8 mouse cellular contexts compared by ENCODE assay signal in the genomic region with DNA sequence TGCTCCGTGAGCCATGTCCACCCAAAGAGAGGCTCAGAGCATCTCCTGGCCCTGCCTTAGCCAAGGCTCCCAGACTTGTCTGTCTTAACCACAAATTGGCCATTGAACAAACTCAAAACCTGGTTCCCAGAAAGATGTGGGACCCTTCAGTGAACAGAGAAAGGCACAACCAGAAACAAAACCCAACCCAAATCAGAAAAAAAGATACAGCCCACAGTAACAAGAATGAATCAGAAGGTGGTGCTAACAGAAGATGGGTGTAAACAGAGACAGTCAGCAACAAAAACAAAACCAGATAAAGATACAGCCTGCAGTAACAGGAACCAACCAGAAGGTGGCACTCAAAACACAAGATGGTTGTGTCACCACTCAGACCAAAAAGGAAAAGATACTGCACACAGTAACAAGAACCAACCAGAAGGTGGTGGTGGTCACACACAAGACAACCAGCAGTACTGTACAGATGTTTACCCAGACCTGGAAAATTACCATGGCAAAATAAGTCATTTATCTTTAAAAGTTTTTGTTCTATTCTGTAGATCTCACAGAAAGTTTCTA. TPM values are rescaled to one million over a fixed set of nuclear protein-coding genes. Genes with fewer than 3 reads are reported as not detected.
A peak's percentile ranks its signal among the peaks of the same experiment; 100 is the strongest.
DNase-seq lines count a peak whose midpoint lies in the region; TF ChIP-seq lines count a peak whose summit lies in the region.
"Had no signal": no experiment of that assay in that cellular context is flagged by ENCODE, and none has a peak within 500 bp of the region (broad histone marks: within the 10 kb centered on the region; RNA-seq: fewer than 3 reads in every experiment).

No protein-coding gene starts in this region.

- TF ChIP-seq EP300 in MEL (IDR thresholded peaks at IDR 0.05; ENCODE audit: low read depth in 1 of 2, low read length in 2 of 2), result no peak

- no peaks in the 10 kb centered on the region for H3K9me3 ChIP-seq in MEL (replicated peaks; ENCODE audit: insufficient read depth, low read length)

- no peaks in the 10 kb centered on the region for H3K4me1 ChIP-seq in MEL (ENCODE audit: control insufficient read depth in 1 of 2, insufficient read depth in 2 of 2, low read length in 2 of 2)
- no peaks in the 10 kb centered on the region for H3K4me1 ChIP-seq in cortical plate, adult 2 months (ENCODE audit: control insufficient read depth, insufficient read depth, low read length)

- DNase-seq in layer of hippocampus, adult 9-11 months, result peak; percentile 46
- DNase-seq in layer of hippocampus, postnatal 25 days (ENCODE audit: extremely low spot score in 1 of 2, low spot score in 1 of 2), result no peak
- DNase-seq in MEL (ENCODE audit: low read depth, low spot score), result peak; percentile 32
- DNase-seq in skeletal muscle tissue, adult 2 months (ENCODE audit: low read depth, low spot score), result peak; percentile 38
- DNase-seq in spleen, postnatal 4 days (ENCODE audit: low spot score in 2 of 2), result no peak
- DNase-seq in ovary, adult 18-20 months (ENCODE audit: low spot score), result no peak

- no peaks in the 10 kb centered on the region for H3K79me2 ChIP-seq in MEL (ENCODE audit: control insufficient read depth, insufficient read depth, low read length, poor library complexity)

- no peaks in the 10 kb centered on the region for H3K36me3 ChIP-seq in MEL (ENCODE audit: control insufficient read depth in 1 of 2, insufficient read depth in 2 of 2, low read length in 2 of 2)

- H3K27me3 ChIP-seq in MEL (ENCODE audit: control insufficient read depth in 1 of 2, insufficient read depth in 2 of 2, low read length in 2 of 2), result no peaks in the 10 kb centered on the region

- H3K9ac ChIP-seq in MEL (ENCODE audit: control insufficient read depth, low read depth, low read length, poor library complexity, severe bottlenecking), result no peak overlapping the region

- TF ChIP-seq CTCF in MEL (IDR thresholded peaks at IDR 0.05 in 2 of 3, conservative IDR thresholded peaks at IDR 0.05 in 1 of 3; ENCODE audit: control insufficient read depth in 1 of 3, insufficient read depth in 1 of 3, low read depth in 2 of 3, low read length in 3 of 3, poor library complexity in 1 of 3, severe bottlenecking in 1 of 3), result peak in 2 of 3 experiments; percentile 42 to 48; a peak in 4 of 6 replicates
- peak; percentile 46; the same call in 1 of the 2 replicates for TF ChIP-seq CTCF in cortical plate, adult 2 months (IDR thresholded peaks at IDR 0.05; ENCODE audit: extremely low read depth, insufficient read depth, low read length)

- TF ChIP-seq RAD21 in MEL (IDR thresholded peaks at IDR 0.05; ENCODE audit: low read depth, low read length), result peak; percentile 34

- no peak overlapping the region for H3K27ac ChIP-seq in MEL (ENCODE audit: control insufficient read depth, low read depth, low read length)
- no peak overlapping the region for H3K27ac ChIP-seq in cortical plate, adult 2 months (ENCODE audit: insufficient read depth, low read length)

- no peak overlapping the region for H3K4me3 ChIP-seq in MEL (ENCODE audit: control insufficient read depth in 1 of 2, insufficient read depth in 1 of 2, low read depth in 2 of 2, low read length in 2 of 2)
- H3K4me3 ChIP-seq in cortical plate, adult 2 months (ENCODE audit: insufficient read depth, low read length), result no peak overlapping the region

- TF ChIP-seq POLR2A in MEL (IDR thresholded peaks at IDR 0.05; ENCODE audit: control insufficient read depth in 1 of 2, insufficient read depth in 1 of 2, low read depth in 1 of 2, low read length in 2 of 2, poor library complexity in 1 of 2), result no peak
- no peak for TF ChIP-seq POLR2A in cortical plate, adult 2 months (IDR thresholded peaks at IDR 0.05; ENCODE audit: extremely low read depth, insufficient read depth, low read length)

TF ChIP-seq in MEL, 35 proteins besides CTCF, POLR2A, EP300 and RAD21:
- TF ChIP-seq ZNF384 (IDR thresholded peaks at IDR 0.05; ENCODE audit: low read depth, low read length) (peak; percentile 78), UBTF (IDR thresholded peaks at IDR 0.05; ENCODE audit: borderline replicate concordance, insufficient read depth, low read depth, low read length) (no peak), MAFK (IDR thresholded peaks at IDR 0.05; ENCODE audit: borderline replicate concordance, low read depth, low read length) (no peak), MAZ (IDR thresholded peaks at IDR 0.05; ENCODE audit: low read depth, low read length) (no peak), SMC3 (IDR thresholded peaks at IDR 0.05; ENCODE audit: low read depth, low read length) (peak; percentile 19; the same call in 1 of the 2 replicates)

RNA-seq across cellular contexts. Expression of gene Phf3, which starts 47.0 kb away (rescaled TPM):
- total RNA-seq in layer of hippocampus, postnatal 25 days (2021), result 10 to 100 TPM; 75.0 to 94.4 TPM
- 32.5 and 41.1 TPM in 2 replicates for total RNA-seq in MEL (2012; rRNA removed)
- polyA plus RNA-seq in MEL (2012; ENCODE audit: insufficient read depth in 1 of 2, insufficient read length in 2 of 2, low read depth in 1 of 2, low replicate concordance in 2 of 2, missing spikeins in 1 of 2), result 100 to 1,000 TPM in 1 of 2 experiments, 10 to 100 TPM in 1; 50.6 to 606 TPM
- polyA plus RNA-seq in cortical plate, adult 2 months (2012; rRNA removed), result 44.8 and 47.8 TPM in 2 replicates

RNA-seq across cellular contexts. Expression of gene AC153137.1, which starts 57.1 kb away (rescaled TPM):
- not detected for total RNA-seq in layer of hippocampus, postnatal 25 days (2021)
- total RNA-seq in MEL (2012; rRNA removed), result not detected in 2 replicates
- not detected for polyA plus RNA-seq in MEL (2012; ENCODE audit: insufficient read depth in 1 of 2, insufficient read length in 2 of 2, low read depth in 1 of 2, low replicate concordance in 2 of 2, missing spikeins in 1 of 2)
- not detected in 2 replicates for polyA plus RNA-seq in cortical plate, adult 2 months (2012; rRNA removed)
- total RNA-seq: layer of hippocampus, adult 8-10 months had no signal

Comparison
In these comparisons a context has a peak if more than half of its experiments do, and no peak if none do; other contexts are left out.
1. DNase-seq: peak in layer of hippocampus, adult 9-11 months (single experiment), MEL (single experiment) and skeletal muscle tissue, adult 2 months (single experiment); none in layer of hippocampus, postnatal 25 days (0 of 2), spleen, postnatal 4 days (0 of 2) and ovary, adult 18-20 months (single experiment).